Mouse (Mus musculus): ENCODE measurements around the gene Six2. TPM values are rescaled to one million over a fixed set of nuclear protein-coding genes. Genes with fewer than 3 reads are reported as not detected.

Six2 gene
- polyA plus RNA-seq, 1 experiment from 2014 or later: 0.13 TPM

GRCm38 (mm10) chr17:85680116-85680850 is 7.8 kb downstream of the Six2 start:
- H3K36me3 ChIP-seq (ENCODE audit: control insufficient read depth, insufficient read depth, low read length): no peaks in the 10 kb centered on the region
- H3K9me3 ChIP-seq (ENCODE audit: control insufficient read depth, low read length): no peaks in the 10 kb centered on the region
- ATAC-seq: no peak
- no peak overlapping the region for H3K4me2 ChIP-seq (ENCODE audit: low read depth, low read length)
- H3K27me3 ChIP-seq (replicated peaks; ENCODE audit: control insufficient read depth, insufficient read depth, low read length): peaks cover 63% of the 10 kb centered on the region
- 5% methylated on average over 21 of the region's 21 CpGs for WGBS
- no peak overlapping the region for H3K9ac ChIP-seq (ENCODE audit: low read depth, low read length)
- H3K27ac ChIP-seq (ENCODE audit: low read length): no peak overlapping the region
- no peaks in the 10 kb centered on the region for H3K4me1 ChIP-seq (ENCODE audit: control insufficient read depth, insufficient read depth, low read length)
- H3K4me3 ChIP-seq (ENCODE audit: low read length): 0 out of 2 replicates have a peak overlapping the region, but pooled peaks have one; percentile 5

- Histone ChIP-seq H3K9ac (ENCODE audit: low read depth, low read length) (no peak overlapping the region), H3K27ac (ENCODE audit: low read length) (no peak overlapping the region), H3K9me3 (ENCODE audit: control insufficient read depth, low read length) (no peaks in the 10 kb centered on the region), H3K4me3 (ENCODE audit: low read length) (0 out of 2 replicates have a peak overlapping the region, but pooled peaks have one; percentile 5), H3K4me2 (ENCODE audit: low read depth, low read length) (no peak overlapping the region), H3K4me1 (ENCODE audit: control insufficient read depth, insufficient read depth, low read length) (no peaks in the 10 kb centered on the region), H3K36me3 (ENCODE audit: control insufficient read depth, insufficient read depth, low read length) (no peaks in the 10 kb centered on the region), H3K27me3 (replicated peaks; ENCODE audit: control insufficient read depth, insufficient read depth, low read length) (peaks cover 60% of the 10 kb centered on the region)
- WGBS: 4% methylated on average over 15 of the region's 15 CpGs
- ATAC-seq: no peak
Measured at GRCm38 (mm10) chr17:85679651-85680050, 8.4 kb downstream of the Six2 start.

- no peaks in the 10 kb centered on the region for H3K9me3 ChIP-seq (ENCODE audit: control insufficient read depth, low read length)
- H3K27me3 ChIP-seq (replicated peaks; ENCODE audit: control insufficient read depth, insufficient read depth, low read length): peaks cover 19% of the 10 kb centered on the region
- H3K36me3 ChIP-seq (ENCODE audit: control insufficient read depth, insufficient read depth, low read length): no peaks in the 10 kb centered on the region
- 0 out of 2 replicates have a peak overlapping the region, but pooled peaks have one; percentile 40 for H3K9ac ChIP-seq (ENCODE audit: low read depth, low read length)
- no peak overlapping the region for H3K27ac ChIP-seq (ENCODE audit: low read length)
- ATAC-seq: peak; percentile 81
- peaks cover 2% of the 10 kb centered on the region; the same call in 1 of the 2 replicates for H3K4me1 ChIP-seq (ENCODE audit: control insufficient read depth, insufficient read depth, low read length)
- 3% methylated on average over 20 of the region's 20 CpGs for WGBS
- peak overlapping the region; percentile 50 for H3K4me2 ChIP-seq (ENCODE audit: low read depth, low read length)
- peak overlapping the region; percentile 27 for H3K4me3 ChIP-seq (ENCODE audit: low read length)
Measured at GRCm38 (mm10) chr17:85664618-85665320, 23.3 kb downstream of the Six2 start.

- peaks cover 2% of the 10 kb centered on the region; the same call in 1 of the 2 replicates for H3K4me1 ChIP-seq (ENCODE audit: control insufficient read depth, insufficient read depth, low read length)
- H3K27me3 ChIP-seq (replicated peaks; ENCODE audit: control insufficient read depth, insufficient read depth, low read length): peaks cover 19% of the 10 kb centered on the region
- no peaks in the 10 kb centered on the region for H3K9me3 ChIP-seq (ENCODE audit: control insufficient read depth, low read length)
- H3K9ac ChIP-seq (ENCODE audit: low read depth, low read length): no peak overlapping the region
- ATAC-seq: no peak
- WGBS: 31% methylated on average over 2 of the region's 2 CpGs
- H3K27ac ChIP-seq (ENCODE audit: low read length): no peak overlapping the region
- H3K36me3 ChIP-seq (ENCODE audit: control insufficient read depth, insufficient read depth, low read length): no peaks in the 10 kb centered on the region
- H3K4me2 ChIP-seq (ENCODE audit: low read depth, low read length): no peak overlapping the region
- H3K4me3 ChIP-seq (ENCODE audit: low read length): no peak overlapping the region; the same call in 1 of the 2 replicates
Measured at GRCm38 (mm10) chr17:85664202-85664601, 23.9 kb downstream of the Six2 start.

- Histone ChIP-seq H3K4me3 (ENCODE audit: low read length) (no peak overlapping the region), H3K9ac (ENCODE audit: low read depth, low read length) (no peak overlapping the region), H3K4me2 (ENCODE audit: low read depth, low read length) (no peak overlapping the region), H3K27me3 (replicated peaks; ENCODE audit: control insufficient read depth, insufficient read depth, low read length) (peaks cover 17% of the 10 kb centered on the region), H3K27ac (ENCODE audit: low read length) (no peak overlapping the region), H3K36me3 (ENCODE audit: control insufficient read depth, insufficient read depth, low read length) (no peaks in the 10 kb centered on the region), H3K4me1 (ENCODE audit: control insufficient read depth, insufficient read depth, low read length) (peaks cover 2% of the 10 kb centered on the region; the same call in 1 of the 2 replicates), H3K9me3 (ENCODE audit: control insufficient read depth, low read length) (no peaks in the 10 kb centered on the region)
- WGBS: 62% methylated on average over 5 of the region's 5 CpGs
- no peak for ATAC-seq
Measured at GRCm38 (mm10) chr17:85661521-85661920, 26.6 kb downstream of the Six2 start.

- 81% methylated on average over 1 of the region's 1 CpGs for WGBS
- peaks cover 9% of the 10 kb centered on the region for H3K27me3 ChIP-seq (replicated peaks; ENCODE audit: control insufficient read depth, insufficient read depth, low read length)
- H3K27ac ChIP-seq (ENCODE audit: low read length): no peak overlapping the region
- no peak overlapping the region for H3K9ac ChIP-seq (ENCODE audit: low read depth, low read length)
- H3K4me1 ChIP-seq (ENCODE audit: control insufficient read depth, insufficient read depth, low read length): peaks cover 2% of the 10 kb centered on the region; the same call in 1 of the 2 replicates
- H3K4me3 ChIP-seq (ENCODE audit: low read length): no peak overlapping the region
- no peaks in the 10 kb centered on the region for H3K9me3 ChIP-seq (ENCODE audit: control insufficient read depth, low read length)
- no peak overlapping the region for H3K4me2 ChIP-seq (ENCODE audit: low read depth, low read length)
- no peak for ATAC-seq
- no peaks in the 10 kb centered on the region for H3K36me3 ChIP-seq (ENCODE audit: control insufficient read depth, insufficient read depth, low read length)
Measured at GRCm38 (mm10) chr17:85660016-85660415, 28.1 kb downstream of the Six2 start.

- ATAC-seq: peak; percentile 64; the same call in 1 of the 2 replicates
- peak overlapping the region; percentile 56 for H3K4me2 ChIP-seq (ENCODE audit: low read depth, low read length)
- no peak overlapping the region for H3K9ac ChIP-seq (ENCODE audit: low read depth, low read length)
- H3K4me1 ChIP-seq (ENCODE audit: control insufficient read depth, insufficient read depth, low read length): peaks cover 7% of the 10 kb centered on the region
- 6% methylated on average over 36 of the region's 36 CpGs for WGBS
- H3K27me3 ChIP-seq (replicated peaks; ENCODE audit: control insufficient read depth, insufficient read depth, low read length): peaks cover 32% of the 10 kb centered on the region
- no peaks in the 10 kb centered on the region for H3K36me3 ChIP-seq (ENCODE audit: control insufficient read depth, insufficient read depth, low read length)
- H3K27ac ChIP-seq (ENCODE audit: low read length): no peak overlapping the region
- H3K4me3 ChIP-seq (ENCODE audit: low read length): peak overlapping the region; percentile 34
- no peaks in the 10 kb centered on the region for H3K9me3 ChIP-seq (ENCODE audit: control insufficient read depth, low read length)
Measured at GRCm38 (mm10) chr17:85645718-85646665, 42.1 kb downstream of the Six2 start.

- H3K27me3 ChIP-seq (replicated peaks; ENCODE audit: control insufficient read depth, insufficient read depth, low read length): peaks cover 32% of the 10 kb centered on the region
- no peaks in the 10 kb centered on the region for H3K9me3 ChIP-seq (ENCODE audit: control insufficient read depth, low read length)
- H3K27ac ChIP-seq (ENCODE audit: low read length): no peak overlapping the region
- peak overlapping the region; percentile 56 for H3K4me2 ChIP-seq (ENCODE audit: low read depth, low read length)
- H3K4me3 ChIP-seq (ENCODE audit: low read length): peak overlapping the region; percentile 34
- no peak for ATAC-seq
- no peak overlapping the region for H3K9ac ChIP-seq (ENCODE audit: low read depth, low read length)
- 13% methylated on average over 10 of the region's 12 CpGs for WGBS
- H3K4me1 ChIP-seq (ENCODE audit: control insufficient read depth, insufficient read depth, low read length): peaks cover 7% of the 10 kb centered on the region
- no peaks in the 10 kb centered on the region for H3K36me3 ChIP-seq (ENCODE audit: control insufficient read depth, insufficient read depth, low read length)
Measured at GRCm38 (mm10) chr17:85645312-85645711, 42.8 kb downstream of the Six2 start.

- no peak overlapping the region for H3K9ac ChIP-seq (ENCODE audit: low read depth, low read length)
- H3K9me3 ChIP-seq (ENCODE audit: control insufficient read depth, low read length): no peaks in the 10 kb centered on the region
- H3K4me1 ChIP-seq (ENCODE audit: control insufficient read depth, insufficient read depth, low read length): no peaks in the 10 kb centered on the region
- ATAC-seq: no peak
- H3K27me3 ChIP-seq (replicated peaks; ENCODE audit: control insufficient read depth, insufficient read depth, low read length): peaks cover 18% of the 10 kb centered on the region
- H3K4me2 ChIP-seq (ENCODE audit: low read depth, low read length): no peak overlapping the region
- no peaks in the 10 kb centered on the region for H3K36me3 ChIP-seq (ENCODE audit: control insufficient read depth, insufficient read depth, low read length)
- no peak overlapping the region for H3K27ac ChIP-seq (ENCODE audit: low read length)
- WGBS: 48% methylated on average over 5 of the region's 6 CpGs
- no peak overlapping the region for H3K4me3 ChIP-seq (ENCODE audit: low read length)
Measured at GRCm38 (mm10) chr17:85637876-85638275, 50.2 kb downstream of the Six2 start.

Data from intestine, embryonic 16.5 days (tissue).